Mouse (Mus musculus) bone marrow, adult 2 months (tissue): ENCODE results near the gene Ube2d2b. TPM values are rescaled to one million over a fixed set of nuclear protein-coding genes. Genes with fewer than 3 reads are reported as not detected.

Source experiments
- H3K27ac ChIP-seq: fragments of 200-500 bp; 2 replicates; pipeline ENCODE4 v1.5.1; 2012; ENCODE audit warnings: low read depth, mild to moderate bottlenecking, control low read depth, inconsistent platforms, low read length; ENCODE audit not compliant: control insufficient read depth, poor library complexity, insufficient read depth
- H3K4me1 ChIP-seq: fragments of 200-500 bp; 2 replicates; pipeline ENCODE4 v1.6.1; 2011; ENCODE audit warnings: low read length; ENCODE audit not compliant: control insufficient read depth, insufficient read depth
- H3K4me3 ChIP-seq: fragments of 200-500 bp; replicated peaks from 2 replicates; pipeline ENCODE3; 2011; ENCODE audit warnings: mild to moderate bottlenecking, low read depth, low read length, control low read depth; ENCODE audit not compliant: control insufficient read depth
- CTCF ChIP-seq: fragments of 200-500 bp; IDR thresholded peaks from 2 replicates; pipeline ENCODE4 v1.5.1; 2011; ENCODE audit warnings: low read length, control low read depth; ENCODE audit not compliant: control insufficient read depth, insufficient read depth
- POLR2A ChIP-seq: fragments of 200-500 bp; IDR thresholded peaks from 2 replicates; pipeline ENCODE4 v1.6.1; 2011; ENCODE audit warnings: low read depth, mild to moderate bottlenecking, control low read depth, low read length, borderline replicate concordance; ENCODE audit not compliant: control insufficient read depth
- WGBS: fragments of 180-500 bp; shearing (Covaris S2); methylation state at CpG from one replicate; pipeline ENCODE4 v1.1.7; 2018; 5-methylcytosine and 5-hydroxymethylcytosine counted together
- polyA plus RNA-seq: library from polyadenylated mRNA; stranded (reverse); fragments of >200 nt; gene quantifications from 2 replicates; pipeline ENCODE4 v1.2.4, GENCODE M21; 2011; ENCODE audit warnings: low replicate concordance; ENCODE audit not compliant: missing spikeins, insufficient read depth, insufficient read length

Gene Ube2d2b
- not detected in 2 replicates for polyA plus RNA-seq

GRCm38 (mm10) chr5:107829998-107830560, at the start of gene Ube2d2b:
Gene Ube2d2b, plus strand, starts transcription at chr5:107830099.
- 96% methylated on average over 22 of the region's 22 CpGs for WGBS
- H3K4me1 ChIP-seq: no peaks in the 10 kb centered on the region; the same call in 1 of the 2 replicates
- TF ChIP-seq CTCF (no peak), POLR2A (no peak)
- H3K4me3 ChIP-seq: no peak within 1 kb of the TSS
- H3K27ac ChIP-seq: no peak within 1 kb of the TSS; the same call in 1 of the 2 replicates

- no peak for TF ChIP-seq CTCF
- TF ChIP-seq POLR2A: no peak
- Histone ChIP-seq H3K4me3 (no peak overlapping the region), H3K27ac (no peak overlapping the region), H3K4me1 (no peaks in the 10 kb centered on the region; the same call in 1 of the 2 replicates)
- 61% methylated on average over 1 of the region's 1 CpGs for WGBS
These were observed 47.5 kb upstream of the Ube2d2b start for GRCm38 (mm10) chr5:107782360-107782759.

- 17% methylated on average over 7 of the region's 7 CpGs for WGBS
- no peak overlapping the region for H3K4me3 ChIP-seq
These were observed 42.0 kb upstream of the Ube2d2b start for GRCm38 (mm10) chr5:107787682-107788443.

GRCm38 (mm10) chr5:107789492-107789891, 40.4 kb upstream of the Ube2d2b start:
- Histone ChIP-seq H3K27ac (no peak overlapping the region), H3K4me3 (no peak overlapping the region)
- WGBS: 42% methylated on average over 5 of the region's 5 CpGs

More at GRCm38 (mm10) chr5:107787682-107788443, 42.0 kb upstream of the Ube2d2b start:
- TF ChIP-seq POLR2A (no peak), CTCF (no peak)
- Histone ChIP-seq H3K4me1 (no peaks in the 10 kb centered on the region; the same call in 1 of the 2 replicates), H3K27ac (no peak overlapping the region)

GRCm38 (mm10) chr5:107791966-107792365, 37.9 kb upstream of the Ube2d2b start:
- TF ChIP-seq CTCF (no peak), POLR2A (no peak)
- no peaks in the 10 kb centered on the region; the same call in 1 of the 2 replicates for H3K4me1 ChIP-seq
- 69% methylated on average over 2 of the region's 2 CpGs for WGBS

More at GRCm38 (mm10) chr5:107789492-107789891, 40.4 kb upstream of the Ube2d2b start:
- H3K4me1 ChIP-seq: no peaks in the 10 kb centered on the region; the same call in 1 of the 2 replicates
- TF ChIP-seq POLR2A (no peak), CTCF (peak; percentile 55)

GRCm38 (mm10) chr5:107792516-107792915, 37.4 kb upstream of the Ube2d2b start:
- TF ChIP-seq CTCF: no peak
- TF ChIP-seq POLR2A: no peak
- 82% methylated on average over 3 of the region's 3 CpGs for WGBS
- Histone ChIP-seq H3K27ac (no peak overlapping the region), H3K4me1 (no peaks in the 10 kb centered on the region; the same call in 1 of the 2 replicates), H3K4me3 (no peak overlapping the region)

More at GRCm38 (mm10) chr5:107791966-107792365, 37.9 kb upstream of the Ube2d2b start:
- Histone ChIP-seq H3K27ac (no peak overlapping the region), H3K4me3 (no peak overlapping the region)

- Histone ChIP-seq H3K4me3 (no peak overlapping the region), H3K4me1 (no peaks in the 10 kb centered on the region; the same call in 1 of the 2 replicates), H3K27ac (no peak overlapping the region)
- WGBS: 80% methylated on average over 3 of the region's 3 CpGs
- TF ChIP-seq POLR2A (no peak), CTCF (no peak)
These were observed 36.6 kb upstream of the Ube2d2b start for GRCm38 (mm10) chr5:107793258-107793657.

GRCm38 (mm10) chr5:107793927-107794326, 36.0 kb upstream of the Ube2d2b start:
- H3K4me3 ChIP-seq: no peak overlapping the region
- WGBS: 34% methylated on average over 2 of the region's 2 CpGs
- TF ChIP-seq CTCF (0 out of 2 replicates have a peak, but pooled peaks have one; percentile 5), POLR2A (no peak)
- H3K27ac ChIP-seq: no peak overlapping the region
- H3K4me1 ChIP-seq: no peaks in the 10 kb centered on the region; the same call in 1 of the 2 replicates
